In the genomic region with DNA sequence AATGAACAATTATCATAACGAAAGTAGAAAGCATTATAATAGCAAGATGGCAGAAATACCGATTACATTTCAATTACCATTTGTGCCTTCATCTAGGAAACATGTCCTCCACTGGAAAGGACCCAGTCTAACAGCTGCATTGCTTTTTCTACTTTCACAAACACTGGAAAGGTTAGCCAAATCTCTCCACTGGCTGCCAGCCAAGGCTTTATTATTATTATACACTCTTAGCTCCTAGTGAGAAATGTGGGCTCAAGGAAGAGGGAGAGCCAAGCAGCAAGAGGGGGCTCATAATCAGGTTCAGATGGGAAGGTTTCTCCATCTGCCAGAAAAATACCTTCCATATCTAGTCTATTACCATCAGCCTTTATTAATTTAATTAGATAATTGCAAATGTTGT, we compare ENCODE assay signal across 8 mouse cellular contexts. TPM values are rescaled to one million over a fixed set of nuclear protein-coding genes. Genes with fewer than 3 reads are reported as not detected.
DNase-seq lines count a peak whose midpoint lies in the region; ATAC-seq lines count a peak whose summit lies in the region.

No protein-coding gene starts in this region.

- 75% methylated on average over 2 of the region's 2 CpGs for WGBS in limb, embryonic 13.5 days
- 95% methylated on average over 2 of the region's 2 CpGs for WGBS in limb, embryonic 10.5 days

- ATAC-seq in limb, embryonic 13.5 days (ENCODE audit: low FRiP score, low read depth): peak; percentile 60

- DNase-seq in adrenal gland, postnatal 10 days: peak; percentile 75
- DNase-seq in adrenal gland, postnatal 4 days (ENCODE audit: low spot score in 2 of 2): no peak
- no peak for DNase-seq in limb, embryonic 10.5 days (ENCODE audit: low spot score)
- peak; percentile 81 for DNase-seq in heart, postnatal 4 days
- DNase-seq in ovary, postnatal 10 days (ENCODE audit: low spot score): peak; percentile 40
- DNase-seq in thymus, postnatal 10 days (ENCODE audit: low spot score in 2 of 2): no peak
- DNase-seq in right cerebral cortex, postnatal 36 days (ENCODE audit: low spot score in 2 of 2): no peak

- H3K36me3 ChIP-seq in limb, embryonic 13.5 days: peaks cover 7% of the 10 kb centered on the region; the same call in 1 of the 2 replicates
- no peaks in the 10 kb centered on the region for H3K36me3 ChIP-seq in limb, embryonic 10.5 days

- H3K9me3 ChIP-seq in limb, embryonic 13.5 days: no peaks in the 10 kb centered on the region
- H3K9me3 ChIP-seq in limb, embryonic 10.5 days (replicated peaks): no peaks in the 10 kb centered on the region

- H3K4me1 ChIP-seq in limb, embryonic 13.5 days: peaks cover 28% of the 10 kb centered on the region
- no peaks in the 10 kb centered on the region for H3K4me1 ChIP-seq in limb, embryonic 10.5 days

- H3K4me3 ChIP-seq in limb, embryonic 13.5 days: no peak overlapping the region
- H3K4me3 ChIP-seq in limb, embryonic 10.5 days: no peak overlapping the region

- H3K27me3 ChIP-seq in limb, embryonic 13.5 days: no peaks in the 10 kb centered on the region
- no peaks in the 10 kb centered on the region for H3K27me3 ChIP-seq in limb, embryonic 10.5 days (ENCODE audit: low read depth, poor library complexity, severe bottlenecking)

- no peak overlapping the region for H3K27ac ChIP-seq in limb, embryonic 13.5 days
- no peak overlapping the region for H3K27ac ChIP-seq in limb, embryonic 10.5 days

- H3K9ac ChIP-seq in limb, embryonic 13.5 days: no peak overlapping the region

- no peak overlapping the region for H3K4me2 ChIP-seq in limb, embryonic 13.5 days (replicated peaks)

RNA-seq across cellular contexts. Expression of a gene that starts 35.9 kb away (rescaled TPM):
- 100 to 1,000 TPM; 262 to 303 TPM for total RNA-seq in adrenal gland, postnatal 10 days (2021)
- 100 to 1,000 TPM; 275 to 318 TPM for total RNA-seq in adrenal gland, postnatal 4 days (2021)
- polyA plus RNA-seq in limb, embryonic 13.5 days (2015; fragmentation: Nextera tagmentation; extraction: Ambion mirVana): 91.3 and 95.8 TPM in 2 replicates
- polyA plus RNA-seq in limb, embryonic 10.5 days (2016; fragmentation: Nextera tagmentation; extraction: Ambion mirVana): 55.9 and 64.1 TPM in 2 replicates
- total RNA-seq in heart, postnatal 4 days (2021): 100 to 1,000 TPM; 571 to 581 TPM

Comparison
In these comparisons a context has a peak if more than half of its experiments do, and no peak if none do; other contexts are left out.
1. DNase-seq: peak in adrenal gland, postnatal 10 days (single experiment), heart, postnatal 4 days (single experiment) and ovary, postnatal 10 days (single experiment); none in adrenal gland, postnatal 4 days (0 of 2), limb, embryonic 10.5 days (single experiment), thymus, postnatal 10 days (0 of 2) and right cerebral cortex, postnatal 36 days (0 of 2).